Mouse (Mus musculus) left cerebral cortex, adult 9 months (tissue): Measurements from ENCODE around the gene Aloxe3.

Source experiments
- DNase-seq, 2 experiments: peaks; one replicate each; pipeline ENCODE4 v3.0.0; 2022; ENCODE audit warnings: low spot score in 2 of 2

Gene Aloxe3

DNA sequence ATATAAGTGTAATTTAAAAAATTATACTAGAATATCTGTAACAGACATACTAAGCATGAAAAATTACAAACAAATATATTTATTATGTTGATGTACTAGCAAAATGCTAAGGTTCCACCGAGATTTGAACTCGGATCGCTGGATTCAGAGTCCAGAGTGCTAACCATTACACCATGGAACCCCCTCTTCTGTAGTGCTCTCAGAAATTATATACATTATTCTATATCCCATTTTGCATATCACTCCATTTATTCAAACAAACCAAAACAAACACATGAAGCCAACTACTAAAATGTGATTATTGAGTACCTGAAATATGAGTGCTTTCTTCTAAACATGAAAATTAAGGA lies 1.2 kb upstream of the Aloxe3 start:
- peak in 1 of 2 experiments; percentile 82 for DNase-seq

DNA sequence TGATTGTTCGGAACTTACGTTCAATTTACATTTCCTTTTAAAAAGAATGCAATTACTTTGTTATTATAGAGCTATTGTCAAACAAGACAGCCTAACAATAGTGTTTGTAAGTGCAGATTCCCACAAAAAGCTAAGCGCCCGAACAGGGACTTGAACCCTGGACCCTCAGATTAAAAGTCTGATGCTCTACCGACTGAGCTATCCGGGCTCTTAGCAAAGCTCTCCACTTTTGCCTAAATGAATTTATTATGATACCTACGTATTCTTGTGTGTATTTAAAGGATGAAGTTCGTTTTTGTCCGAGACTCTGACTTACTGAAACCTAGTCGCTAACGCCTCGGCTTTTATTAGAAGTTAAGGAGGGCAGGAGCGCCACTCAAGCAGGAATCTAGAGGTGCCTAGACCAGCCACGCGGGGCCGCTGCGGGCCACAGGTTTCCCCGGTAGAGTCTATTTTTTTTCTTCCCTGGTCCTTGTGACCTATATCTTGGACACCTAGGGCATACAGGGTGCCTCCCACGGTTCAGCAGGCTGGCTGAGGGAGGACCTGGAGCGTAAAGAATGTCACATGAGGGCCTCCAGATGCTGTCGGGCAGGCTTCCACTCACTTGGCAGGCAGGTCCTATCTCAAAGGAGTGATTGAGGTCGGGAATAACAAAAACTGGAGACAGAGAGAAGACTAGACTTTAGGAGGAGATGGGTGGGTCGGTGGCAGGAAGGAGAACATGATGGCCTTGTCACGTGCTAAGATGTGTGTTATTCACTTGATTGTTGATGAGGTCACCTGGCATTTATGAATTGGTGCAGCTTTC lies 450 bp upstream of the Aloxe3 start:
- peak in 1 of 2 experiments; percentile 88 for DNase-seq

- no peak for DNase-seq
Observed at GRCm38 (mm10) chr11:69125919-69126705, 416 bp downstream of the Aloxe3 start.

- DNase-seq: no peak
Observed at GRCm38 (mm10) chr11:69126706-69127095, 1.0 kb downstream of the Aloxe3 start.

GRCm38 (mm10) chr11:69128426-69129122 lies 2.9 kb downstream of the Aloxe3 start:
- no peak for DNase-seq

DNA sequence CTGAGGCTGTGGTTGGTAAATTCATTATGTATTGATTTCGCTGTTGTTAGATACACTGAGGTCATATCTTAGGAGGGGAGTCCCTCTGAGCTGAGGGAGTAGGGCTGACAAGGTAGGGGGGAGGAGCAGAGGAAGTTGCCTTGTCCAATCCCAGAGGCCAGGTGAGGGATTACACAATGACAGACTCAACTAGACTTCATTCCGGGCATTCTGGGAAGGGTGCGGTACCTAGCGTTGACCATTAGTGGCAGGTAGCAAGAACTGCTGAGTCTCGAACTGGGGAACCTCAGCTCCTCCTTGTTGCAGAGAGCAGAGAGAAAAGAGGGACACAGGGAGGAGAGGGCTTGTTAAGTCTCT lies 7.8 kb downstream of the Aloxe3 start:
- DNase-seq: no peak

DNA sequence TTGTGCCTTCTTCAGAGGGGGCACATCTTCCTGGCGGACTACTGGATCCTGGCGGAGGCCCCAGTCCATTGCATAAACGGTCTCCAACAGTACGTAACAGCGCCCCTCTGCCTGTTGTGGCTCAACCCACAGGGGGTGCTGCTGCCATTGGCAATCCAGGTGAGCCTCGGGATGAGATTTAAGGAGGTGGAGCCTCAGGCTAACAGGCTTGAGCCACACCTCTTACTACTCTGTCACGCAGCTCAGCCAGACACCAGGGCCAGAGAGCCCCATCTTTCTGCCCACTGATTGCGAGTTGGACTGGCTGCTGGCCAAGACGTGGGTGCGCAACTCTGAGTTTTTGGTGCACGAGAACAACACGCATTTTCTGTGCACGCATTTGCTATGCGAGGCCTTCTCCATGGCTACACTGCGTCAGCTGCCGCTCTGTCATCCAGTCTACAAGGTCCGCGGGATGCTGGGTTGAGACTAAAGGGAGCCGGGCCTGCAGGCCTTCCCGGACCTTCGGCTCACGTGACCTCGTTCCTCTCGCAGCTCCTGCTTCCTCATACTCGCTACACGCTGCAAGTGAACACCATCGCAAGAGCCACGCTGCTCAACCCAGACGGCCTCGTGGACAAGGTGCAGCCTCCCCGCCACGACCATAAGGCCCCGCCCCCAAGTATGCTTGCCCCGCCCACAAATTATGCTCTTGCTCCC lies 8.4 kb downstream of the Aloxe3 start:
- peak in 1 of 2 experiments; percentile 91 for DNase-seq

DNA sequence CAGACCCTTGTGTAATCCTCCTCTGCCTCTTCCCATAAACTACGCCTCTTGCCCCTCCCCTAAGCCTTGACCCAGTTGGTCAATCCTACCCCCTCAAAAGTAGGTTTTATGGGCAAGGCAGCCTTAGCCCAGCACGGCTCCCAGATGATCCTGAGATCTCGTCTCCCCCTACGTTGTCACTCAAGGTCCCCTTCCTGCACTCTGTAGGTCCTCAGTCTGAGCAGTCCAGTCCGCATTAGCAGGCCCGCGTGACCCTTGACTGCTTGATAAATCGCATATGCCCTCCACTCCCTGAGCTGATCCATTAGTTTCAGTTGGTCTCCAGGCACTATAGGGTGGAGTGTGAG lies 8.9 kb downstream of the Aloxe3 start:
- DNase-seq: no peak

- no peak for DNase-seq
Observed at GRCm38 (mm10) chr11:69135361-69135760, 9.7 kb downstream of the Aloxe3 start.

DNA sequence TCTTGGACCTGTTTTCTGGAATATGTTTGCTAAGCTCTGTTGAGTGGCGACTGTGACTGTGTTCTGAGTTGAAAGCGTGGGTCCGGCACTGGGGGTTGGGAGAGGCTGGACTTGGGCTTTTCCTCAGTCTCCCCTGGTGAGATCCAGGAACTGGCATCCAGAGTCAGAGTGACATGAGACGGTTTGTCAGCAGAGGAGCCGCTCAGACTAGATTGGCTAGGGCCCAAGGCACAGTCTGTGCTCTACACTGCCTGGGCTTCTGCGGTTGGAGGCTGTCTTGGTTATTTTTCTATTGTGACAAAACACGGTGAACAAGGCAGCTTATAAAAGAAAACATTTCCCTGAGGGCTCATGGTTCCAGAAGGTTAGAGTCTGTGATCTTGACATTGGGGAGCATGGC lies 21.9 kb downstream of the Aloxe3 start:
- DNase-seq: no peak

- DNase-seq: no peak
Observed at GRCm38 (mm10) chr11:69148451-69148960, 22.8 kb downstream of the Aloxe3 start.

DNA sequence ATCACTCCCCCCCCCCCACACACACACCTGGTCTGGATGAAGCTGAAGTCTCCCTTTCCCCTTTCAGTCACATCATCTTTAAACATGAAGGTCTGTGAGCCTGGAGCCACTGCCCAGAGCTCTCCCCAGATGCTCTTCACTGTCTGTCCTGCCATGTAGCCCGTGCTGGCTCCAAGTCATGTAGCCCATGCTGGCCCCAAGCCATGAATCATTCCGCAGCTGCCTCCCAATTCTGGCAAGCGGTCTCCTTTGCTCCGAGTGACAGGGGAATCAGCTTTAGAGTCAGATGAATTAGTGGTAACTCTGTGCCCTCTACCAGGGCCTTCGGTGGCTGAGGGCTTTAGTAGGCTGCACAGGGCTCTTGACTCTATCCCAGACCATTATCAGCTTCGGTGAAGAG lies 24.0 kb downstream of the Aloxe3 start:
- no peak for DNase-seq

DNA sequence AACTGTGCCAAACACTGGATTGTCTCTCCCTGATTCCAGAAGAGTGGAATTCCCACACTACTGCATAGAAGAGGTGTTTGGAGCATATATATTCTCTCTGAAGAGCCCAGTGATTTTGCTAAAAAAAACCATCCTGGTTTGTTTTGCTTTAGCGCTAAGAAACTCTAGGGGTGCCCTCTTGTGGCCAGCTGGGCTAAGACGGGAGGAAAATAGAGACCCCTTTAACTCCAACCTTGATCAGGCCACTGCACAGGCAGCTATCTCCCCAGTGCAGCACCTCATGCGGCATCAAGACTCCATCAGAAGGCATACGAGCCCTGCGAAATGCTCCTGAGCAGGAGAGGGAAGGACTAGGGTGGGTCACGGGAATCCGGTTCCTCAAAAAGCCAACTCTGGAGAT lies 24.7 kb downstream of the Aloxe3 start:
- DNase-seq: peak in 1 of 2 experiments; percentile 68

DNA sequence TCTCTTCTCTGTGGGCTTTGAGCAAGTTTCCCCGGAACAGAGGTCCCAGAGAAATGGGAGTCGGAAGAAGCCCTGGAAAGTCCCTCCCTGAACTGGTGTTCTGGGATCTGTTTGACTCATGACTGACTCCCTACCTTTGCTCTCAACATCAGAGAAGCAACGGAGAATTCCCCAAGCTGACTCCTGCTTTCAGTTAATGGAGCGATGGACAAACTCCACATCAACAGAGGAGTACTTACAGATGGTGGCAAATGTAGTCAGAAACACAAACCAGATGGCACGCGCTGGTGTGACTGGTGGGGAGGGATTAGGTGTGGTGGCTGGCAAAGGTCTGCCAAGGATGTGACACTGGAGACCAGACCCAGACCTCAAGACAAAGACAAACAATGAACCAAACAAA lies 25.3 kb downstream of the Aloxe3 start:
- no peak for DNase-seq

- DNase-seq: no peak
Observed at GRCm38 (mm10) chr11:69153831-69154230, 28.1 kb downstream of the Aloxe3 start.

GRCm38 (mm10) chr11:69155351-69155750 lies 29.7 kb downstream of the Aloxe3 start:
- DNase-seq: no peak

GRCm38 (mm10) chr11:69156800-69157199 lies 31.1 kb downstream of the Aloxe3 start, which contains the start of gene Alox12b:
Gene Alox12b, plus strand, starts transcription at chr11:69156989.
- peak in 1 of 2 experiments; percentile 26 for DNase-seq

GRCm38 (mm10) chr11:69169313-69169712 lies 43.6 kb downstream of the Aloxe3 start:
- DNase-seq: peak; percentile 20 to 72

- DNase-seq: peak in 1 of 2 experiments; percentile 50
Observed at GRCm38 (mm10) chr11:69171626-69172025, 45.9 kb downstream of the Aloxe3 start.

- no peak for DNase-seq
Observed at GRCm38 (mm10) chr11:69172606-69173005, 46.9 kb downstream of the Aloxe3 start.

DNA sequence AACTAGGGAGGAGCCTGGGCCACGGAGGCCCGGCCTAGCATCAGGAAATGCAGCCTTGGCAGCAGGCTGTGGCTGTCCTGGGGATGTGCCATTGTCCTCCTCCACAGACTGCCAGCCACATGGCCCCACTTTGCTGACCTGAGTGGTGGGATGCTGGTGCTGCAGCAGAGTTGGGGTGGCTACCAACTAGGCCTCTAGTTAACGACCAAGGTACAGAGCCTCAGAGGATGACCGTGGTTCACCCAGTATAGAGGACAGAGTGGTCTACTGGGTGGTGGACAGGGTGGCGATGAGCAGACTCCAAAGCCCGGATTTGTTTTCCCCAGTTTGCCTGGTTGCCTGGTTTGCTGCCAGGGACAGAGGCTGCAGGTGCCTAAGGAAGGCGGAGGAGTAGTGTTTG lies 49.0 kb downstream of the Aloxe3 start:
- DNase-seq: no peak

DNA sequence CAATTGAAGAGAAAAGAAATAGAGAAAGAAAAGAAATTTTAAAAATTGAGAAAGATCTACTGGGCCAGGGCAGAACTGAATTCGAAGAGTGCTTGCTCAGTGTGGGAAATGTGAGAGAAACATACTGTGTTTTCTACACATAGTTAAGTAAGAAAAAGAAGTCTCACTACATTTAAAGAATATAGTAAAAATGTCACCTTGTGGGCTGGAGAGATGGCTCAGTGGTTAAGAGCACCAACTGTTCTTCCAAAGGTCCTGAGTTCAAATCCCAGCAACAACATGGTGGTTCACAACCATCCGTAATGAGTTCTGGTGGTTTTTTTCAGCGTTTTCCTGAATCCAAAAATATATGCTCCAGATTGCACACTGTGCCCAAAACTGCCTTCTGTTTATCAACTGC lies 52.8 kb downstream of the Aloxe3 start:
- DNase-seq: no peak
